Mouse (Mus musculus) thymus, adult 2 months (tissue): ENCODE data around the gene Chst8.

ENCODE experiments used
- CTCF ChIP-seq: fragments of 200-500 bp; IDR thresholded peaks from 2 replicates; pipeline ENCODE4 v1.5.1; 2012; ENCODE audit warnings: mild to moderate bottlenecking, control low read depth, low read length, moderate library complexity, borderline replicate concordance; ENCODE audit not compliant: control insufficient read depth, poor library complexity, insufficient read depth; ENCODE audit errors: extremely low read depth
- POLR2A ChIP-seq: fragments of 200-500 bp; IDR thresholded peaks from 2 replicates; pipeline ENCODE4 v1.6.1; 2012; ENCODE audit warnings: mild to moderate bottlenecking, low read length, control low read depth, moderate library complexity; ENCODE audit not compliant: control insufficient read depth, poor library complexity, insufficient read depth; ENCODE audit errors: extremely low read depth

- TF ChIP-seq CTCF = no peak
- TF ChIP-seq POLR2A = no peak
Measured at GRCm38 (mm10) chr7:34699888-34700287, 112.6 kb downstream of the Chst8 start.
